Mouse (Mus musculus): ENCODE data around the gene Grwd1.

DNA sequence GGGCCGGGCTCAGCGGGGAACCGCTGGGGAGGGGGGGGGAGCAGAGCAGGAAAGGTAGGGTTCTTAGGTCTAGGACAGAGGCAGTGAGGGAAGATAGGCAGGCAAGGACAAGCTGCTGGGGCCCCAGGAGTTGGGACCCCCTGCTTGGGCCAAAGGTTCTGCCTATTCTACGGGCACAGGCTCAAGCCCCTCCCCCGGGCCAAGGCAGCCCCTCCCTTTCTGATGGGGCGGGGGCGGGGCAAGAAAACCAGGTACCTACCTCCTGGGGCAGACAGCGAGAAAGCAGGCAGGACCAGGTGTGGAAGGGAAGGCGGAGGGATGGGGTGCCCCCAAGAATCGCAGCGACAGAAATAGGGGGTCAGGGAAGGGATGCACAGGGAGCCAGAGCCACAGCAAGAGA is 22.3 kb downstream of the Grwd1 start:
- TF ChIP-seq CTCF (IDR thresholded peaks at IDR 0.05) (no peak), EP300 (IDR thresholded peaks at IDR 0.05) (no peak)

Data from lung, postnatal 0 days (tissue).